21 mouse cellular contexts compared by ENCODE assay signal in the genomic region with DNA sequence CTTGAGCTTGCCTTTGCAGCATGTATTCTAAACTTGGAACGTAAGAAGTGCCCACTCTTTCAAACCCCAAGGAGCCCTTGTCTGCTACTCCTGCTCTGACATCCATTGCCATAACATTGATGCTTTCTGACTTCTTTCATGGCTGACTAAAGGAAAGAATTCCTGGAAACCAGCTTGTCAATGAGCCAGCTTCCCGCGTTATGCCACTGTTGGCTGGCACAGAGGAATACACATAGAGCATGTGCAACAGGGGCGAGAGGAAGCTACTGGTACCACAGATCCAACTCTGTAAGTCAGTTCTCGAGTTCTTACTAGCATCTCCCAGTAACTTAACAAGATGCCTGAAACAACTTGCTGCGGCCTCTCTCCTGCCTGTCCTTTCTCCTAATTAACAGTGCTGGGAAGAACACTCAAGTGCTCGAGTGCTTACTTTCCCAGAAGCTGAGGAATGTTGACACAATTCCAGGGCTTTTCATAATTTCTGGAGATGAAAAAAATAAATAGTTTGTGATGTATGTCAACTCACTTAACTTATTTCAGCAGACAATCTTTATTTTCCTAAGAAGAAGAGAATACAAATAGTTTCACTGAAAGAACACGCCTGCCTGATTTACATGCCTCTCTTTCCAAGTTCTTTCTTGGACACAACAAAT.
DNase-seq lines count a peak whose midpoint lies in the region; ATAC-seq and TF ChIP-seq lines count a peak whose summit lies in the region.
"Had no signal": no experiment of that assay in that cellular context is flagged by ENCODE, and none has a peak within 500 bp of the region (broad histone marks: within the 10 kb centered on the region; RNA-seq: fewer than 3 reads in every experiment).

No protein-coding gene starts in this region.

- no peaks in the 10 kb centered on the region for H3K27me3 ChIP-seq in embryonic facial prominence, embryonic 14.5 days (replicated peaks; ENCODE audit: control insufficient read depth, insufficient read depth, low read length)
- no peaks in the 10 kb centered on the region for H3K27me3 ChIP-seq in embryonic facial prominence, embryonic 10.5 days (replicated peaks; ENCODE audit: low read depth, poor library complexity, severe bottlenecking)
- H3K27me3 ChIP-seq in liver, postnatal 0 days (ENCODE audit: insufficient read depth, low read length), result no peaks in the 10 kb centered on the region
- H3K27me3 ChIP-seq in liver, embryonic 11.5 days (replicated peaks; ENCODE audit: control insufficient read depth, insufficient read depth, low read length), result no peaks in the 10 kb centered on the region
- H3K27me3 ChIP-seq: CH12.LX; embryonic facial prominence, embryonic 13.5 days; hindbrain, embryonic 15.5 days; intestine, embryonic 15.5 days; limb, embryonic 15.5 days; midbrain, embryonic 12.5 days; neural tube, embryonic 12.5 days had no signal

- ATAC-seq in embryonic facial prominence, embryonic 14.5 days (ENCODE audit: low read depth), result no peak
- ATAC-seq in liver, postnatal 0 days, result no peak
- ATAC-seq in liver, embryonic 11.5 days (replicated peaks; ENCODE audit: low FRiP score), result no peak
- ATAC-seq: intestine, embryonic 15.5 days had no signal

- H3K27ac ChIP-seq in embryonic facial prominence, embryonic 14.5 days (replicated peaks; ENCODE audit: low read depth, low read length), result 0 out of 2 replicates have a peak overlapping the region, but pooled peaks have one; percentile 15
- H3K27ac ChIP-seq in embryonic facial prominence, embryonic 10.5 days (replicated peaks), result no peak overlapping the region
- 0 out of 2 replicates have a peak overlapping the region, but pooled peaks have one; percentile 22 for H3K27ac ChIP-seq in liver, postnatal 0 days (ENCODE audit: low read depth)
- H3K27ac ChIP-seq in liver, embryonic 11.5 days (ENCODE audit: low read depth, low read length), result no peak overlapping the region
- no peak overlapping the region for H3K27ac ChIP-seq in layer of hippocampus, adult 2 months
- H3K27ac ChIP-seq: embryonic facial prominence, embryonic 13.5 days; hindbrain, embryonic 15.5 days; intestine, embryonic 15.5 days; limb, embryonic 15.5 days; macrophage; midbrain, embryonic 12.5 days; neural tube, embryonic 12.5 days had no signal

- H3K9me3 ChIP-seq in embryonic facial prominence, embryonic 14.5 days (ENCODE audit: control insufficient read depth, low read length), result 0 out of 2 replicates have a peak, but pooled peaks cover 11% of the 10 kb centered on the region
- peaks cover 4% of the 10 kb centered on the region; the same call in 1 of the 2 replicates for H3K9me3 ChIP-seq in embryonic facial prominence, embryonic 10.5 days
- H3K9me3 ChIP-seq in liver, postnatal 0 days (ENCODE audit: low read length), result no peaks in the 10 kb centered on the region
- H3K9me3 ChIP-seq in liver, embryonic 11.5 days (ENCODE audit: control insufficient read depth, low read length), result no peaks in the 10 kb centered on the region
- H3K9me3 ChIP-seq: hindbrain, embryonic 15.5 days; intestine, embryonic 15.5 days; limb, embryonic 15.5 days; midbrain, embryonic 12.5 days had no signal

- no peak for TF ChIP-seq POLR2A in lung, adult 2 months (IDR thresholded peaks at IDR 0.05; ENCODE audit: borderline replicate concordance, extremely low read depth, low read depth, low read length)

- H3K4me3 ChIP-seq in embryonic facial prominence, embryonic 14.5 days (ENCODE audit: low read depth, low read length), result no peak overlapping the region
- H3K4me3 ChIP-seq in embryonic facial prominence, embryonic 10.5 days, result no peak overlapping the region
- no peak overlapping the region for H3K4me3 ChIP-seq in liver, postnatal 0 days (ENCODE audit: low read depth, low read length)
- no peak overlapping the region for H3K4me3 ChIP-seq in liver, embryonic 11.5 days (ENCODE audit: low read depth, low read length)
- no peak overlapping the region for H3K4me3 ChIP-seq in lung, adult 2 months (replicated peaks; ENCODE audit: extremely low read depth, low read depth, low read length)
- H3K4me3 ChIP-seq in layer of hippocampus, adult 2 months, result no peak overlapping the region
- H3K4me3 ChIP-seq: embryonic facial prominence, embryonic 13.5 days; hindbrain, embryonic 15.5 days; intestine, embryonic 15.5 days; limb, embryonic 15.5 days; midbrain, embryonic 12.5 days; neural tube, embryonic 12.5 days had no signal

- no peaks in the 10 kb centered on the region for H3K4me1 ChIP-seq in embryonic facial prominence, embryonic 14.5 days (ENCODE audit: control insufficient read depth, insufficient read depth, low read length)
- no peaks in the 10 kb centered on the region for H3K4me1 ChIP-seq in embryonic facial prominence, embryonic 10.5 days
- H3K4me1 ChIP-seq in liver, postnatal 0 days (ENCODE audit: insufficient read depth), result no peaks in the 10 kb centered on the region
- H3K4me1 ChIP-seq in liver, embryonic 11.5 days (replicated peaks; ENCODE audit: control insufficient read depth, insufficient read depth, low read length), result no peaks in the 10 kb centered on the region
- peaks cover 8% of the 10 kb centered on the region for H3K4me1 ChIP-seq in lung, adult 2 months (ENCODE audit: control insufficient read depth, insufficient read depth, low read length)
- H3K4me1 ChIP-seq: hindbrain, embryonic 15.5 days; limb, embryonic 15.5 days; midbrain, embryonic 12.5 days; neural tube, embryonic 12.5 days had no signal

- no peak overlapping the region for H3K4me2 ChIP-seq in embryonic facial prominence, embryonic 14.5 days (ENCODE audit: low read depth, low read length)
- H3K4me2 ChIP-seq in liver, postnatal 0 days (ENCODE audit: low read depth, low read length), result no peak overlapping the region
- H3K4me2 ChIP-seq in liver, embryonic 11.5 days, result no peak overlapping the region
- H3K4me2 ChIP-seq: embryonic facial prominence, embryonic 13.5 days; hindbrain, embryonic 15.5 days; intestine, embryonic 15.5 days; limb, embryonic 15.5 days; midbrain, embryonic 12.5 days; neural tube, embryonic 12.5 days had no signal

- WGBS in embryonic facial prominence, embryonic 14.5 days, result 80% methylated on average over 8 of the region's 8 CpGs
- 88% methylated on average over 8 of the region's 8 CpGs for WGBS in embryonic facial prominence, embryonic 10.5 days
- WGBS in liver, postnatal 0 days (ENCODE audit: insufficient replicate concordance), result 72% methylated on average over 8 of the region's 8 CpGs
- 78% methylated on average over 8 of the region's 8 CpGs for WGBS in liver, embryonic 11.5 days
- WGBS in lung, adult 2 months, result 31% methylated on average over 8 of the region's 8 CpGs

- TF ChIP-seq EP300 in liver, postnatal 0 days (IDR thresholded peaks at IDR 0.05; ENCODE audit: low read depth), result no peak

- peak; percentile 23 for DNase-seq in embryonic facial prominence, embryonic 14.5 days (ENCODE audit: low spot score)
- no peak for DNase-seq in embryonic facial prominence, embryonic 10.5 days (ENCODE audit: low spot score)
- no peak for DNase-seq in liver, postnatal 0 days
- DNase-seq in liver, embryonic 11.5 days (ENCODE audit: low spot score), result no peak
- DNase-seq in lung, adult 2 months, result peak; percentile 24
- DNase-seq in lung, postnatal 25 days (ENCODE audit: low spot score), result peak; percentile 32
- no peak for DNase-seq in retina, postnatal 1 day
- no peak for DNase-seq in layer of hippocampus, adult 2 months (ENCODE audit: low spot score in 2 of 2)
- DNase-seq: adrenal gland, postnatal 36 days; cerebellum, adult 18-20 months; gastrocnemius, postnatal 10 days; heart, adult 11 months; heart, postnatal 36 days had no signal

- H3K36me3 ChIP-seq in embryonic facial prominence, embryonic 14.5 days (ENCODE audit: control insufficient read depth, insufficient read depth, low read length), result peaks cover 28% of the 10 kb centered on the region
- H3K36me3 ChIP-seq in embryonic facial prominence, embryonic 10.5 days (replicated peaks), result peaks cover 53% of the 10 kb centered on the region
- no peaks in the 10 kb centered on the region for H3K36me3 ChIP-seq in liver, postnatal 0 days (replicated peaks; ENCODE audit: insufficient read depth, low read length)
- H3K36me3 ChIP-seq in liver, embryonic 11.5 days (ENCODE audit: control insufficient read depth, insufficient read depth, low read length), result no peaks in the 10 kb centered on the region
- H3K36me3 ChIP-seq: hindbrain, embryonic 15.5 days; intestine, embryonic 15.5 days; midbrain, embryonic 12.5 days; neural tube, embryonic 12.5 days had no signal

- H3K9ac ChIP-seq in embryonic facial prominence, embryonic 14.5 days (ENCODE audit: low read depth, low read length), result no peak overlapping the region
- no peak overlapping the region for H3K9ac ChIP-seq in liver, postnatal 0 days (replicated peaks)
- no peak overlapping the region for H3K9ac ChIP-seq in liver, embryonic 11.5 days (ENCODE audit: low read depth, low read length)
- H3K9ac ChIP-seq: embryonic facial prominence, embryonic 13.5 days; hindbrain, embryonic 15.5 days; intestine, embryonic 15.5 days; limb, embryonic 15.5 days; midbrain, embryonic 12.5 days; neural tube, embryonic 12.5 days had no signal

- no peak for TF ChIP-seq CTCF in liver, postnatal 0 days (IDR thresholded peaks at IDR 0.05; ENCODE audit: low read depth)
- TF ChIP-seq CTCF in lung, adult 2 months (IDR thresholded peaks at IDR 0.05; ENCODE audit: insufficient read depth, low read length), result no peak
- no peak for TF ChIP-seq CTCF in layer of hippocampus, adult 2 months (conservative IDR thresholded peaks at IDR 0.05)

Comparison
In these comparisons a context has a peak if more than half of its experiments do, and no peak if none do; other contexts are left out.
1. DNase-seq: peak in embryonic facial prominence, embryonic 14.5 days (single experiment), lung, adult 2 months (single experiment) and lung, postnatal 25 days (single experiment); none in embryonic facial prominence, embryonic 10.5 days (single experiment), liver, postnatal 0 days (single experiment), liver, embryonic 11.5 days (single experiment), retina, postnatal 1 day (single experiment) and layer of hippocampus, adult 2 months (0 of 2).
2. H3K27ac ChIP-seq: peak in embryonic facial prominence, embryonic 14.5 days (single experiment) and liver, postnatal 0 days (single experiment); none in embryonic facial prominence, embryonic 10.5 days (single experiment), liver, embryonic 11.5 days (single experiment) and layer of hippocampus, adult 2 months (single experiment).